Mouse (Mus musculus): ENCODE results near the gene Aldh3b3.

- TF ChIP-seq CTCF (IDR thresholded peaks at IDR 0.05) (no peak), EP300 (IDR thresholded peaks at IDR 0.05) (no peak)
Observed at GRCm38 (mm10) chr19:4003641-4004040, 45.2 kb downstream of the Aldh3b3 start.
